Mouse (Mus musculus) liver, embryonic 14.5 days (tissue): ENCODE data around the gene Slc7a10.

ENCODE experiments used
- CTCF ChIP-seq: IDR thresholded peaks from 2 replicates; pipeline ENCODE4 v1.5.1; 2016; ENCODE audit warnings: antibody characterized with exemption, low read depth, control low read depth
- EP300 ChIP-seq: IDR thresholded peaks from 2 replicates; pipeline ENCODE4 v1.6.1; 2016; ENCODE audit warnings: antibody characterized with exemption, low read depth

DNA sequence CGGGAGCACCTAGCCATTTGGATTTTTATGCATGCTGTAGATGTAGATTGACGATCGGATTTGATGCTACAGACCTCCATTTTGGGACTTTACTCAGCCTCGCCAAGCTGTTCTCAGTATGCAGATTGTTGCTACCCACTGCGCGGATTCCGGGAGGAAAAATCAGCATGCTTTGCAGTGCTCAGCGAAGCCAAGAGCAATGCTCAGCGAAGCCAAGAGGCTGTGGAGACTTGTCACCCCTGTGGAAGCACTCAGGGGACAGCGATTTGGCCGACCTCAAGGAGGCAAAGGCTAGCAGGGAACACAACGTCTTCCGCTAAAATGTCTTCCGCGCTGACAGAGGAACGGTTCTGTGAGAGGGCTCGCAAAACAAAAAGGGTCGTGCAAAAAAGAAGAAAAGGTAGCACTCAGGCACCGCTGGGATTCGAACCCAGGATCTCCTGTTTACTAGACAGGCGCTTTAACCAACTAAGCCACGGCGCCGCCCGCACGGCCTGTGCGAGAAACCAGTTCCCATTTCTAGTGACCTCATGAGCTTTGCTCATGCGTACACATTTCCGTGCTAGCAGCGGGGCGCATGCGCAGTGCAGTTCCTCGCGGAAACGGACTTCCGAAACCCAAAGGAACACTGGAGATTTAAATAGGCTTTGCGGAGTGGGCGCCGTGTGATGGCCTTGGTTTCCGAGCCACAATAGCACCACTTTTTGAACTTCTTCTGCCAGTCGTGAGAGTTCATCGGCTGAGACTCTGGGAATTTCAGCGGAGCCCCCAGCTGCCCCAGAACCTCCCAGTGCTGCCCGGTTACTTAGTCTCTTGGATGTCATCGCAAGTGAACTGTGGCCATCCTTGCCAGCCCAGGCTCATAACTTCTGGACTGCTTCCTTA lies 48.4 kb downstream of the Slc7a10 start:
- no peak for TF ChIP-seq EP300
- no peak for TF ChIP-seq CTCF
